24 mouse cellular contexts compared by ENCODE assay signal in the genomic region with DNA sequence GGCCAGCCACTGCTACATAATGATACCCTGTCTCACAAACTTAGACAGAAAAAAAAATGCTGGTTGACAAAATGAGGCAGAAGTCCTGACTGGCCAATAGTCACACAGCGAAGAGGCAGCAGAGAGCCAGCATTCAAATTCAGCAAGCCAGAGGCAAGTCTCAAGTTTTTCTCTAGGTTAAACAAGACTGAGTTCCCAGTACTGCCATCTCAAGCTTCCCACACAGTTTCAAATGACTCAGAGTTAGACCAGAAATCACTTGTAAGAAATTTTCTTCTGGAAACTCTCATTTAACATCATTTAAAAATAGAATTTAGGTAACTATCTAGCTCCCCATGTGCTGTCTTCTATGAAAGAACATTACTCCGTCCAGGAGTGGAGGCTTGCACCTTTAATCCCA. TPM values are rescaled to one million over a fixed set of nuclear protein-coding genes. Genes with fewer than 3 reads are reported as not detected.
"Had no signal": no experiment of that assay in that cellular context is flagged by ENCODE, and none has a peak within 500 bp of the region (broad histone marks: within the 10 kb centered on the region; RNA-seq: fewer than 3 reads in every experiment).

No protein-coding gene starts in this region.

- DNase-seq: kidney, adult 11 months; kidney, adult 8-10 months; kidney, postnatal 10 days; kidney, postnatal 36 days; layer of hippocampus, postnatal 36 days; left cerebral cortex, postnatal 4 days; liver, embryonic 13.5 days; lung, adult 2 months; lung, postnatal 14 days; lung, postnatal 4 days; right cerebral cortex, postnatal 25 days; thymus, postnatal 25 days had no signal

- H3K9ac ChIP-seq: kidney, embryonic 15.5 days; limb, embryonic 12.5 days; limb, embryonic 15.5 days; liver, embryonic 13.5 days; midbrain, embryonic 12.5 days; midbrain, embryonic 15.5 days; neural tube, embryonic 12.5 days; neural tube, embryonic 15.5 days had no signal

- H3K4me2 ChIP-seq: kidney, embryonic 15.5 days; limb, embryonic 12.5 days; limb, embryonic 15.5 days; liver, embryonic 13.5 days; midbrain, embryonic 12.5 days; midbrain, embryonic 15.5 days; neural tube, embryonic 12.5 days; neural tube, embryonic 15.5 days had no signal

- H3K4me3 ChIP-seq: kidney, embryonic 15.5 days; left cerebral cortex, adult 2 months; limb, embryonic 12.5 days; limb, embryonic 15.5 days; liver, embryonic 13.5 days; midbrain, embryonic 12.5 days; midbrain, embryonic 15.5 days; neural tube, embryonic 12.5 days; neural tube, embryonic 15.5 days had no signal

- H3K9me3 ChIP-seq: kidney, embryonic 15.5 days; limb, embryonic 12.5 days; limb, embryonic 15.5 days; liver, embryonic 13.5 days; midbrain, embryonic 12.5 days; midbrain, embryonic 15.5 days; neural tube, embryonic 12.5 days; neural tube, embryonic 15.5 days had no signal

- H3K27ac ChIP-seq: kidney, embryonic 15.5 days; left cerebral cortex, adult 2 months; limb, embryonic 12.5 days; limb, embryonic 15.5 days; liver, embryonic 13.5 days; midbrain, embryonic 12.5 days; midbrain, embryonic 15.5 days; neural tube, embryonic 12.5 days; neural tube, embryonic 15.5 days; stomach, postnatal 0 days had no signal

- ATAC-seq: midbrain, embryonic 15.5 days had no signal

- H3K27me3 ChIP-seq: kidney, embryonic 15.5 days; limb, embryonic 12.5 days; limb, embryonic 15.5 days; liver, embryonic 13.5 days; midbrain, embryonic 12.5 days; midbrain, embryonic 15.5 days; neural tube, embryonic 12.5 days; neural tube, embryonic 15.5 days had no signal

RNA-seq across cellular contexts. Expression of a gene that starts 41.3 kb away (rescaled TPM):
- total RNA-seq: megakaryocyte, adult 5-6 weeks had no signal
- polyA plus RNA-seq: kidney, embryonic 15.5 days; limb, embryonic 15.5 days; liver, embryonic 13.5 days; liver, embryonic 16.5 days; stomach, postnatal 0 days; thymus, postnatal 0 days had no signal
